Mouse (Mus musculus) cerebellum, adult 2 months (tissue): Measurements from ENCODE around the gene Tenm3. TPM values are rescaled to one million over a fixed set of nuclear protein-coding genes. Genes with fewer than 3 reads are reported as not detected.
A peak's percentile ranks its signal among the peaks of the same experiment; 100 is the strongest.

Experiments
- DNase-seq, 2 experiments: peaks; one replicate each; pipeline ENCODE4 v3.0.0; 2021
- H3K27ac ChIP-seq: fragments of 200-500 bp; 2 replicates; pipeline ENCODE4 v1.5.1; 2012; ENCODE audit warnings: low read length, control low read depth, inconsistent platforms; ENCODE audit not compliant: insufficient read depth
- H3K27me3 ChIP-seq: fragments of 200-500 bp; 2 replicates; pipeline ENCODE4 v1.6.1; 2012; ENCODE audit warnings: inconsistent platforms, mild to moderate bottlenecking, low read length, moderate library complexity; ENCODE audit not compliant: control insufficient read depth, insufficient read depth
- H3K4me1 ChIP-seq: fragments of 200-500 bp; 2 replicates; pipeline ENCODE4 v1.6.1; 2011; ENCODE audit warnings: low read length; ENCODE audit not compliant: control insufficient read depth, insufficient read depth
- H3K4me3 ChIP-seq: fragments of 200-500 bp; replicated peaks from 2 replicates; pipeline ENCODE3; 2011; ENCODE audit warnings: mild to moderate bottlenecking, low read depth, low read length, control low read depth; ENCODE audit not compliant: insufficient read depth
- CTCF ChIP-seq: fragments of 200-500 bp; IDR thresholded peaks from 2 replicates; pipeline ENCODE4 v1.5.1; 2011; ENCODE audit warnings: low read depth, mild to moderate bottlenecking, control low read depth, low read length, moderate library complexity, borderline replicate concordance; ENCODE audit not compliant: insufficient read depth
- POLR2A ChIP-seq: fragments of 200-500 bp; IDR thresholded peaks from 2 replicates; pipeline ENCODE4 v1.6.1; 2011; ENCODE audit warnings: low read length, control low read depth, borderline replicate concordance; ENCODE audit not compliant: insufficient read depth
- WGBS: fragments of 180-500 bp; shearing (Covaris S2); methylation state at CpG from one replicate; pipeline ENCODE4 v1.1.7; 2018; 5-methylcytosine and 5-hydroxymethylcytosine counted together
- polyA plus RNA-seq: library from polyadenylated mRNA; depleted of rRNA; stranded (reverse); fragments of >200 nt; gene quantifications from 2 replicates; pipeline ENCODE4 v1.2.3, GENCODE M21; 2012

Gene Tenm3
- polyA plus RNA-seq, 1 experiment, result 6.2 TPM

DNA sequence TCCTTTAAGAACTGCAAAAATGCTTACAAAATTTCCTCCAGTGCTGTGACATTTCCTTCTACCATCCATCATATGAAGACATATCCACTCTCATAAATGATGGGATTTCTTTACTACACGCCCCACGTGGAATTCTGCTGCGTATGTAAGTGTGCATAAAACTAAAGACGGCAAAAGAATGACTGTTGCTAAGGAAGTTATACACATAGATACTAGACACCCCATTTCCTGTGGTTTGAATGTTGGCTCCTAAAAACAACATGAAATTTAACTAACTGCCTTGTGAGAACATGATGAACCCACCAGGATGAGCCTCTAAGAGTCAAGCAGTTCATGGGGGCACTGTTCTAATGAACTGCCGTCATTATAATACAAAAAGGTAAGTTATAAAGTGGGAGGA, 312.0 kb downstream of the Tenm3 start:
- DNase-seq, result no peak
- Histone ChIP-seq H3K4me3 (no peak overlapping the region), H3K27me3 (no peaks in the 10 kb centered on the region), H3K27ac (no peak overlapping the region), H3K4me1 (no peaks in the 10 kb centered on the region)
- 94% methylated on average over 5 of the region's 5 CpGs for WGBS
- no peak for TF ChIP-seq CTCF
- no peak for TF ChIP-seq POLR2A

DNA sequence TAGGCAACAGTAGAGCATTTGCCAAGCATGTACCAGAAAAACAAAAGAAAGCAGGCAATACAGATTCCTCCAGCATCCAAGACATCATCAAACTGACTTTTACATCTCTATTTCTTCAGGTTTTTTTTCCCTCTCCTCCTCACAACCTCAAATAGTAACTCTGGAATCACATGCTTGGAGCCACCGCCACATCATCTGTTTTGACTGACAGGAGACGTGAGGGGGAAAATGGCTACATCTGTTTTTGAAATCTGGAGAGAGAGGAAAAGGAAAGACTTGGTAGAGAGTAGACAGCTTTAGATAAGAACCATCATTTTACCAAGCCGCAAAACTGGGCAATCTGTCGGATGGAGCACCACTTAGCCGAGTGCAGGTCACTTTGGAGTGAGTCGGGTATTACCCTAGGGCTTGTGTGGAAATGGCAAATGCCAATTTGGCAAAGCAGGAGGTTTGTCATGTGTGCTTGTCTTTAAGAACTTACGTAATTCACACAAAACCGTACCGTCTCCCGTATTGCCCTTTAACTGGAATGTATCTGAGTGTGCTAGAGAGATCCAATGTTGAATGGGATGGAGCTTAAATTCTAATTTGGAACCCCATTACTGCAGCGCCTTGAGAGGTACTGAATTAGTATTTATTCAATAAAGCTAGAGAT, 312.7 kb downstream of the Tenm3 start:
- Histone ChIP-seq H3K4me1 (no peaks in the 10 kb centered on the region), H3K4me3 (no peak overlapping the region), H3K27ac (no peak overlapping the region), H3K27me3 (no peaks in the 10 kb centered on the region)
- WGBS, result 92% methylated on average over 11 of the region's 11 CpGs
- no peak for DNase-seq
- TF ChIP-seq POLR2A (no peak), CTCF (no peak)

DNA sequence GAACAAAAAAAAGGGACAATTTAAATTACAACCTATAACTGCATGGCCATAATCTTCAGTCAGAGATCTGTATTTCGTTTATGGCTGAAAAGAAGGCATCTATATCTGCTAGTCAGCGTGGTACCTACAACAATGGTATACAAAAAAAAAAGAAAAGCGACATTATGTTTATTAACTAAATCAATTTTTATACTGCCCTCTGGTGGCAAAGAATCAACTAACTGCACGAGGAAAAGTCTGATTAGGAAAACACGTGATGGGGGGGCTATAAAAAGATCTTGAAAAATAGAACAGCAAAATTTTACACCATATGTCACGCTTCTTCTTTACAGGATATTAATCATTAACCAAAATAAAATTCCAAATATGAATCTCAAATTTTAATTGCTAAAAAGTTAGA, 316.3 kb downstream of the Tenm3 start:
- Histone ChIP-seq H3K4me1 (no peaks in the 10 kb centered on the region), H3K27ac (no peak overlapping the region), H3K27me3 (no peaks in the 10 kb centered on the region), H3K4me3 (no peak overlapping the region)
- DNase-seq, result peak in 1 of 2 experiments; percentile 20
- 7% methylated on average over 6 of the region's 6 CpGs for WGBS
- TF ChIP-seq POLR2A (no peak), CTCF (peak; percentile 25; the same call in 1 of the 2 replicates)

DNA sequence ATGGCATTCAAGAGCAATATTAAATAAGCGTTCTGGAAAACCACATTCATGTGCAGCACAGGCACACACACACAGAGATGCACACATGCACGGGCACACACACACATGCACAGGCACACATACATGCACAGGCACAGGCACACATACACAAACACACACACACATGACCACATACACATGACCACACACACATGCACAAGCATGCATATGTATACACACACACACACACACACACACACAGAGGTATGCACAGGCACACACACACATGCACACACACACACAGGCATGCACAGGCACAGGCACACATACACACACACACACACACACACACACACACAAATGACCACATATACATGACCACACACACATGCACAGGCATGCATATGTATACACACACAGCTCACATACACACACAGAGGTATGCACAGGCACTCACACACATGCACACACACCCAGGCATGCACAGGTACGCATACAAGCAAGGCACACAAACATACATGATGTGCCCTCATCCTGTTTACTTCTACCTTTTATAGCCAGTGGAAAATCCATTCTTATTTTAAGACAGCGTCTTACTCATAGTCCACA, 321.1 kb downstream of the Tenm3 start:
- H3K4me1 ChIP-seq, result no peaks in the 10 kb centered on the region
- no peak overlapping the region for H3K27ac ChIP-seq
- 95% methylated on average over 4 of the region's 4 CpGs for WGBS
- no peak for DNase-seq
- TF ChIP-seq CTCF, result no peak
- no peak for TF ChIP-seq POLR2A
- H3K4me3 ChIP-seq, result no peak overlapping the region
- H3K27me3 ChIP-seq, result no peaks in the 10 kb centered on the region

DNA sequence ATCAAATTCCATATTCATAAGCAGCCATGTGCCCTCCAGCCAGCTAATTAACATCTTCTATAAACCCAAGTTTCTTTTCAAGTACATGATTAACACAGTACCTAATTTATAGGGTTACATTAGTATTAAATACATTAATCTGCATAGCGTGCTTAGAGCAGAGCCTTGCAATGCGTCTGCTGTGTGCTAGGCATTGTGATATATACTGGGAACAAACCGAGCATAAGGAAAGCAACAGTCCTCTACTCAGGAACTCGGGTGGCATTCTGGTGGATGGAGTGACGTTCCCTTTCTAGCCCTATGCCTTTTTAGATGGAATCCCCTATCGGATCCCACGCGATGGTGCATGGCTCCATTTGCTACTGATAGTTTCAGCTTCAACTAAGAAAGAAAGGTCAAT, 321.7 kb downstream of the Tenm3 start:
- no peak overlapping the region for H3K4me3 ChIP-seq
- no peak for DNase-seq
- H3K27ac ChIP-seq, result no peak overlapping the region
- H3K4me1 ChIP-seq, result no peaks in the 10 kb centered on the region
- H3K27me3 ChIP-seq, result no peaks in the 10 kb centered on the region
- TF ChIP-seq POLR2A (no peak), CTCF (no peak)
- 87% methylated on average over 8 of the region's 8 CpGs for WGBS

DNA sequence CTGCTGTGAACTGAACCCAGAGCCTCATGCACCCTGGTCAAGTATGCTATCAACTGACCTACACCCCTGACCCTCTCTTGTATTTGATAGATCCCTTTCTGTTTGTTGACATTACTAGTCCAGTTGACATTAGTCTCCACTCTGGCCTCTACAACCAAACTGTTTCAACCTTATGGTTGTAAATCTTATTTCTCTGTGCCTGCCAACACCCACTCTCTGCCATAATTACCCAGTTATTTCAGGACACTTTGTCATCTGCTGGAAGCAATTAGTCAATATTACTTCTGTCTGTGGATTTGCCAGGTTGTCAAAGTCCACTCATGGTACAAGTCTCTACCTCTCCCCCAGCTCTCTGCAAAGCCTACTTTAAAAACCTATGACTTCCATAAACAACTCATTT, 326.3 kb downstream of the Tenm3 start:
- Histone ChIP-seq H3K4me1 (no peaks in the 10 kb centered on the region), H3K27ac (no peak overlapping the region)
- DNase-seq, result no peak

DNA sequence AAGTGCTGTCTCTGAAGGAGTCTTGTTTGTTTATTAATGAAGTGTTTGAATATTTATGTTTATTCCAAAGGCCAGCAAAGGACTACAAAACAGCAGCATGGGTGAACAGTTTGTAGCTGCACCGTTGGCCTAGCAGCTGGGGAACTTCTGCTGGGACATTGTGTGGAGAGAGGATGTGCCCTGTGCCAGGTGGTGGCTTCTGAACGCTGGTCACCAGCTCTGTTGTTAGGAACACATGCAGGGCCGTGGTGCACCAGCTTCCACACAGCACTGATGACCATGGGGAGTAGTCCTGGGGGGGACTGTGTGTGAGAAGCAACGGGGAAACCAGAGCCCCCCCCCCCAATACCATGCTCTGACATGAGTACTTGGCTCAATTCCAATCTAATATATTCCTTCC, 329.5 kb downstream of the Tenm3 start:
- no peak overlapping the region for H3K27ac ChIP-seq
- DNase-seq, result no peak
- WGBS, result 47% methylated on average over 4 of the region's 4 CpGs

More for the DNA sequence above, 326.3 kb downstream of the Tenm3 start:
- no peak for TF ChIP-seq POLR2A
- TF ChIP-seq CTCF, result no peak
- no peak overlapping the region for H3K4me3 ChIP-seq
- H3K27me3 ChIP-seq, result no peaks in the 10 kb centered on the region

DNA sequence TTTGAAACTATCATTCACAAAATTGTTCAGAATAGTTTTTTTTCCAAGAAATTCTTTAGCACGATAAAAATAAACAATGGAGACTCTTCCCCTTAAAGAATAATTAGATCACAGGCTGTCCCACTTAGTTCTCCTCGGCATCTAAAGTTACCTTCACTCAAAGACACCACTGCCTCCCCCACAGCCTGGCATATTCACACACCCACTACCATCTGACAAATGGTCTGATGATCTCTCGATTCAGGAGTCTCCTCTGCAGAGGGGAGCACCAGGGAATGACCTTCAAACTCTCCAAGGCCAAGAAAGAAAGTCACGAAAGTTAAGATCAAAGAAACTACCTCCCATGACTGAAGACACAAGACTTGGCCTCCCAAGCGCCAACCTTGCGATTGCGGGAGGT, 329.9 kb downstream of the Tenm3 start:
- DNase-seq, result no peak
- Histone ChIP-seq H3K4me1 (no peaks in the 10 kb centered on the region), H3K27me3 (no peaks in the 10 kb centered on the region), H3K4me3 (no peak overlapping the region), H3K27ac (no peak overlapping the region)
- 91% methylated on average over 7 of the region's 7 CpGs for WGBS
- no peak for TF ChIP-seq CTCF
- no peak for TF ChIP-seq POLR2A

More for the DNA sequence above, 329.5 kb downstream of the Tenm3 start:
- no peak overlapping the region for H3K4me3 ChIP-seq
- no peak for TF ChIP-seq POLR2A
- H3K4me1 ChIP-seq, result no peaks in the 10 kb centered on the region
- H3K27me3 ChIP-seq, result no peaks in the 10 kb centered on the region

DNA sequence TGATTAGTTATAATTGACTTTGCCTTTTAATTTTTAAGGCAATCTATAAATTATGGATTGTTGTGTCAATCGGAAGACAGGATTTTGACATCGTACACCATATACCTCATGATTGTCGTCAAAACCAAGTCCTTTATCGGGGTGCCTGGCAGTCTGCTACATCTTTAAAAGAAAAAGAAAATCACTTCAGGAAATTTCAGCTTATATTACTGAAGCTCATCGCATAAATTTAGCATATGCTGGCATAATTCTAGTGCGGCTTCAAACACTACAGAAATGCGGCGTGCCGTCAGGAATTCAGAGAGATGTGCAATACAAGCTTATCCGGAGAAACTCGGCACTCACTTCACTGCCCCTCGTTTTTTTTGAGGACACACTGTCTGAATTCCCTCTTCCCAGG, 332.2 kb downstream of the Tenm3 start:
- DNase-seq, result no peak
- TF ChIP-seq CTCF, result no peak
- TF ChIP-seq POLR2A, result no peak
- H3K4me1 ChIP-seq, result no peaks in the 10 kb centered on the region
- no peak overlapping the region for H3K27ac ChIP-seq
- WGBS, result 80% methylated on average over 12 of the region's 12 CpGs
- no peak overlapping the region for H3K4me3 ChIP-seq
- no peaks in the 10 kb centered on the region for H3K27me3 ChIP-seq
